Mouse (Mus musculus) cerebellum, postnatal 14 days (tissue): ENCODE data around the gene Sympk.

Experiments
- DNase-seq, 2 experiments: peaks; one replicate each; pipeline ENCODE4 v3.0.0; 2021; ENCODE audit warnings: mixed read lengths in 2 of 2

The Sympk gene

GRCm38 (mm10) chr7:19024096-19024506 is at the start of gene Sympk:
Gene Sympk (plus strand): TSS chr7:19024377.
- DNase-seq, result peak; percentile 94 to 96

- no peak for DNase-seq
Observed at GRCm38 (mm10) chr7:18978381-18978780, 45.8 kb upstream of the Sympk start.

- DNase-seq, result no peak
Observed at GRCm38 (mm10) chr7:18986503-18986902, 37.7 kb upstream of the Sympk start.

DNA sequence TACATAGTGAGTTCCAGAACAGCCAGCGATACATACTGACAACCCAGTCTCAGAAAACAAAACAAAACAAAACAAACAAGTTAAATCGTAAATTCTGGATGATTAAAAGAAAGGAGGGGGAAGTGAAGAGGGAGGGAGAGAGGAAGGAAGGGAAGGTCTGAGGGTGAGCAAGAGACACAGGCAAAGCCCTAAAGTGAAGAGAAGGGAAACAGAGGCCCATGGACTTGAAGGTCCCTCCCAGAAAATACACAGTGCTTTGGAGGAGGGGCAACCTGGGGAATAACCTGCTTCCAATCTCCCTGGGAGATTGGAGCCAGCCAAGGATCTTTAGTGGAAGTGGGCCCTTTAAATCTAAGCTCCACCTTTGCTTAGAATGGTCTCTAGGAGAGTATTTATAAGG is 37.1 kb upstream of the Sympk start, which contains the start of gene Nanos2:
Gene Nanos2 (plus strand): TSS at position 301 of the 400 bp plus-strand sequence.
- no peak for DNase-seq

DNA sequence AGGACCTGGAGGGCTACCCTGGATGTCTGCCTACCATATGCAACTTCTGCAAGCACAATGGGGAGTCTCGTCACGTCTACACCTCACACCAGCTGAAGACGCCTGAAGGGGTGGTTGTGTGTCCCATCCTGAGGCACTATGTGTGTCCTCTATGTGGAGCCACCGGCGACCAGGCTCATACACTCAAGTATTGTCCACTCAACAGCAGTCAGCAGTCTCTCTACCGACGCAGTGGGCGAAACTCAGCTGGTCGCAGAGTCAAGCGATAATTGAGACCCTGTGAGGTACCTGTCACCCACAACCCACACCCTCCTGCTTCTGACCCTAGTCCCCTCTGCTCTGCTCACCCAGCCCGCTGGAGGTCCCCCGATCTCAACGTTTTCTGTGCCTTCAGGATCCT is 36.4 kb upstream of the Sympk start:
- DNase-seq, result no peak

GRCm38 (mm10) chr7:18988780-18989179 is 35.4 kb upstream of the Sympk start:
- DNase-seq, result no peak

DNA sequence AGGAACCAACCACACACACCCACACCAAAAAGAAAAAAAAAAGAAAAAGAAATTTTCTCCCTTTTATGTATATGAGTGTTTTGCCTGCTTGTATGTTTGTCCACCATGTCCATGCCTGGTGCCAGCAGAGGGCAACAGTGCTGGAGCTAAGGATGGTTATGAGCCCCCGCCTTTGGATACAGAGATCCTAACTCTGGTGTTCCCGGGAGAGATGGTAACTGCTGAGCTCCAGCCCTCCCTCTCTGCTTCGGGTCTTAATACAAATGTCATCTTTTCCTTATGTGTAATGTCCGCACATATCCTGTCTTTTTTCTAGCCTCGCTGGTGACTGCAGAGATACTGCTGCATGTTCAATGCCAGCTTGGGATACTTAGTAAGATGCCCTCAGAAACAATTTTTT is 34.2 kb upstream of the Sympk start:
- peak; percentile 73 to 74 for DNase-seq

GRCm38 (mm10) chr7:18990601-18991295 is 33.4 kb upstream of the Sympk start, which contains the start of gene Mypop:
Gene Mypop (plus strand): TSS chr7:18991245.
- peak; percentile 100 for DNase-seq

GRCm38 (mm10) chr7:18991660-18992293 is 32.4 kb upstream of the Sympk start:
- DNase-seq, result peak; percentile 64 to 68

GRCm38 (mm10) chr7:18992294-18992675 is 31.9 kb upstream of the Sympk start:
- DNase-seq, result peak; percentile 64 to 68

GRCm38 (mm10) chr7:18993036-18993435 is 31.1 kb upstream of the Sympk start:
- DNase-seq, result no peak

DNA sequence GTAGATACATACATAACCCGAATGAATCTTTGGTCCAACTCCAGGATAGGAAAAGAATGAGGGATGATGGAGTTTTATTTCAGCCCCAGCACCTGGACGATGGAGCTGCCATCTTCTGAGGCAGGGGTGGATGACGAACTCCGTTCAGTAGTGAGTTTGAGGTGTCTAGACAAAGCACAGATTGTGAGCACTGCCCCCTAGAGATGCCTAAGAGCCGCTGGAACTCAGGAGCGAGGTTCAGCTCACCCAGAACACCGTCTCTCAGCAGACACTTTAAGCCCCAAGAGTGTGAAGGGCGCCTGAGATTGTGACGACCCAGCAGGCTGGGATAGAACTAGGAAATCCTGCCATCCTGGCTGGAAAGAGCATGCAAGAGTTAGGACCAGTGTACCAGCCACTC is 25.3 kb upstream of the Sympk start:
- no peak for DNase-seq

DNA sequence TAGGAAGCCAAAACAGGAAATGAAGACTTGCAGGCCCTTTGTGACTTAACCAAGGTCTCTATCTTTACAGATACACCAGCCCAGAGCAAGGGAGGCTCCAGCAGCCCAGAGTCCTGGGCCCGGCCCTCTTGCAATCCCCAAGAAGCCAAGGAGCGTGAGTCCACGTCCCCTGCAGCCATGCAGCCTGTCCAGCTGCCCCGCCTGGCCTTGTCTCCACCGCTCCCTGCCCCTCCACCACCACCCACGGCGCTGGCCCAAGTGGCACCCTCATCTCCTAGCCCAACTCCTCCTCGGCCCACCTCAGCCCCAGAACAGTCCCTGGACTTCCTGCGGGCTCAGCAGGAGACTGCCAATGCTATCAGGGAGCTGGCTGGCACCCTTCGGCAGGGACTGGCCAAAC is 23.8 kb upstream of the Sympk start:
- no peak for DNase-seq

- no peak for DNase-seq
Observed at GRCm38 (mm10) chr7:19001066-19001806, 22.9 kb upstream of the Sympk start.

DNA sequence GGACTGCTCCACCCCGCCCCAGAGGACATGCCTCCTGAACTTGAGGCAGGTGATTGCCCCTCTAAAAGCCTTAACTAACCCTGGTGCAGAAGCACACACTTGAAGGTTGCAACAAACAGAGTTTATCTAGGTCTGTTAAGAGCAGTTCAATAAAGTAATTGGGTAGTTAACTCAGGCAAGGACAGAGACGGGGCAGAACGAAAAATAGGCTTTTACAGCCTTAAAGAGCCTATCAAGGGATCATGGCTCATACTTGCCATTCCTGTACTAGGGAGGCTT is 22.4 kb upstream of the Sympk start:
- no peak for DNase-seq

- no peak for DNase-seq
Observed at GRCm38 (mm10) chr7:19002115-19002514, 22.1 kb upstream of the Sympk start.

- peak; percentile 80 to 84 for DNase-seq
Observed at GRCm38 (mm10) chr7:19002848-19003498, 21.2 kb upstream of the Sympk start.

GRCm38 (mm10) chr7:19003902-19004630 is 20.1 kb upstream of the Sympk start, which contains the start of gene Irf2bp1:
Gene Irf2bp1 (plus strand): TSS chr7:19004044.
- DNase-seq, result peak; percentile 94 to 97

DNA sequence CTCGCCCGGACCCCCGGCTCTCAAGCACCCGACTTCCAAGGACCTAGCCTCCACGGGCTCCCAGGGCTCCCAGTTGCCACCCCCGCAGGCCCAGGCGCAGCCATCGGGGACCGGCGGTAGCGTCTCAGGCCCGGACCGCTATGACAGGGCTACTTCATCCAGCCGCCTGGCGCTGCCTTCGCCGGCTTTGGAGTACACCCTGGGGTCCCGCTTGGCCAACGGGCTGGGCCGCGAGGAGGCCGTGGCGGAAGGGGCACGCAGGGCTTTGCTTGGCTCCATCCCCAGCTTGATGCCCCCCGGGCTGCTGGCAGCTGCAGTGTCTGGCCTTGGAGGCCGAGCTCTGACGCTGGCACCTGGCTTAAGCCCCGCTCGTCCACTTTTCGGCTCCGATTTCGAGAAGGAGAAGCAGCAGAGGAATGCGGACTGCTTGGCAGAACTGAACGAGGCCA is 19.5 kb upstream of the Sympk start:
- peak; percentile 74 to 78 for DNase-seq

DNA sequence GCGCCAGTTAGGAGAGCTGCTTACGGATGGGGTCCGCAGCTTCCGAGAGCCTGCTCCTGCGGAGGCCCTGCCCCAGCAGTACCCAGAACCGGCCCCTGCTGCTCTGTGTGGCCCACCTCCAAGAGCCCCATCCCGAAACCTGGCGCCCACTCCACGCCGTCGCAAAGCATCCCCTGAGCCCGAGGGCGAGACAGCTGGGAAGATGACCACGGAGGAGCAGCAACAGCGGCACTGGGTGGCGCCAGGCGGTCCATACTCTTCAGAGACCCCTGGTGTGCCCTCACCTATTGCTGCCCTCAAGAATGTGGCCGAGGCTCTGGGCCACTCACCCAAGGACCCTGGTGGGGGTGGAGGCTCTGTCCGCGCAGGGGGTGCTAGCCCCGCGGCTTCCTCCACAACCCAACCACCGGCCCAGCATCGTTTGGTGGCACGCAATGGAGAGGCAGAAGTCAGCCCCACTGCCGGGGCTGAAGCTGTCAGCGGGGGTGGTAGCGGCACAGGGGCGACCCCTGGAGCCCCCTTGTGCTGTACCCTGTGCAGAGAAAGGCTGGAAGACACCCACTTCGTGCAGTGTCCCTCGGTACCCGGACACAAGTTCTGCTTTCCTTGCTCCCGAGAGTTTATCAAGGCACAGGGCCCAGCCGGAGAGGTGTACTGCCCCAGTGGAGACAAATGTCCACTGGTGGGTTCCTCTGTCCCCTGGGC is 18.6 kb upstream of the Sympk start:
- DNase-seq, result peak; percentile 41 to 47

- DNase-seq, result peak; percentile 90 to 92
Observed at GRCm38 (mm10) chr7:19006476-19006875, 17.7 kb upstream of the Sympk start.
